Mouse (Mus musculus) G1E-ER4 (cell line): ENCODE results near the gene Uba7. TPM values are rescaled to one million over a fixed set of nuclear protein-coding genes. Genes with fewer than 3 reads are reported as not detected.

Source experiments
- GATA1 ChIP-seq: IDR thresholded peaks from one replicate; pipeline ENCODE4 v1.8.0; 2012; ENCODE audit warnings: low read length, inconsistent platforms
- polyA plus RNA-seq: library from polyadenylated mRNA; stranded (reverse); fragments of >175 nt; gene quantifications from 2 replicates; pipeline ENCODE4 v1.2.3, GENCODE M21; 2012

The Uba7 gene
- polyA plus RNA-seq, 1 experiment: 23.2 TPM

- no peak for TF ChIP-seq GATA1
These were observed 24.6 kb upstream of the Uba7 start for GRCm38 (mm10) chr9:107950460-107951355.

DNA sequence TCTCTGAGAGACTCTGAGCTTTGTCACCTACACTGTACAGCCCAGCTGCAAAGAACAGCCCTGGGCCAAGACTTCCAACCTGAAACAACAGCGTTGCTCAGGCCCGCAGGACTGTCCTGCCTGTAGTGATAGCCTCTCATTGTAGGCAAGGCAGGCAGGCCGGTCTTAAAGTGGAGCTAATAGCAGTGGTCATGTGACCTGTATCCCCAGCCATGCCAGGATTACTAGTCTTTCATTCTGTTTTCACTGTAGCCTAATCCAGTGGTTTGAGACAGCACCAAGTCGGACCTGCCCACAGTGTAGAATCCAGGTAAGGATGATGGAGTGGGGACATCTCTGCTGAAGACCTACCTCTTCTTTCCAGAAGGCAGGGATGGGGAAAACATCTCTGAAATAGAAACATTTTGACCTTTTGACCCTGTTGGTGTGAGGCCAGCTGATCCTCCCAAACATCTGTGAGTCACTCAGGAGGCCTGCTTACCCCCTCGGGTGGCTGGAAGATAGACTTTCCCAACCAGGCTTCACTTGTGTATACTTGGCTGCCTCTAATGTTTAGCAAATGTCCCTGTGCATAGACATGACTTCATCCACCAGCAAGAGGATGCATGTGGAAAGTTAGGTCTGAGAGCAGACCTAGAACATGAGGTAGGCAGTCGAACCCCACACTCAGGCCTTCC, 19.6 kb upstream of the Uba7 start:
- no peak for TF ChIP-seq GATA1

GRCm38 (mm10) chr9:107957141-107957540, 18.2 kb upstream of the Uba7 start:
- TF ChIP-seq GATA1: no peak

- TF ChIP-seq GATA1: no peak
These were observed 15.4 kb upstream of the Uba7 start for GRCm38 (mm10) chr9:107959896-107960295.

DNA sequence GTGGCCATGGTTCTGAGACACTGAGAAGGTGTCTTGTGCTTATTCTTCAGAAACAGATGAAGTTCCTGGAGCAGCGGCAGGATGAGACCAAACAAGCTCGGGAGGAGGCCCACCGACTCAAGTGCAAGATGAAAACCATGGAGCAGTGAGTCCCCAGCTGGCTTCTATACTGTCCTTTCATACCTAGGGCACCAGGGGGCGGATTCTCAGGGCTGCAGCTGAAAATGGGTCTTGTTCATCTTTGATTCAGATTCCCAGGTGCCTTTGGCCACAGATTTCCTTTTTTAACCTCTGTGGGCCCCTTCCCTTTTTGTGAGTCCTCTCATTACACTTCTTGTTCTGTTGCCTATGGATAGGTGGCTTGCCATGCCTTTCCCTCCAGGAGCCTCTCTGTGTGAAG, 14.4 kb upstream of the Uba7 start:
- TF ChIP-seq GATA1: no peak

- TF ChIP-seq GATA1: no peak
These were observed 13.9 kb upstream of the Uba7 start for GRCm38 (mm10) chr9:107961351-107961762.

DNA sequence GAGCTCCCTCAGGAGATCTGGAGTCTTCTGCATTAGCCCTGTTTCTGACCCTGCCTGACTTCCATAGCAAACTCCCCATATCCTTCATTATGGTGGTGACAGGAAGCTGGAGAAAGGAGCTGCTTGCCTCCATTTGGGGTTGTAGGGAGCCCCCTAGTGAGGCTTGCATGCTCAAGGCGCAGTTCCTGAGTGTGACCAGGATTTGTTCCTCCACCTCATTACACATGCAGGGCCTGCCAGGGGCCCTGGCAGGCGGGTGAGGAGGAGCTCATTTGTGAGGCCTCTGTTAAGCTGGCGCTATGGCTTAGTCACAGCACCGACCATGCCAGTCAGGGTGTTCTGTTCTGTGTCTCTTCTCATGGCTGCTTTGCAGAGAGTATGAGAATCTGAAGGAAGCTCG, 13.4 kb upstream of the Uba7 start:
- no peak for TF ChIP-seq GATA1

DNA sequence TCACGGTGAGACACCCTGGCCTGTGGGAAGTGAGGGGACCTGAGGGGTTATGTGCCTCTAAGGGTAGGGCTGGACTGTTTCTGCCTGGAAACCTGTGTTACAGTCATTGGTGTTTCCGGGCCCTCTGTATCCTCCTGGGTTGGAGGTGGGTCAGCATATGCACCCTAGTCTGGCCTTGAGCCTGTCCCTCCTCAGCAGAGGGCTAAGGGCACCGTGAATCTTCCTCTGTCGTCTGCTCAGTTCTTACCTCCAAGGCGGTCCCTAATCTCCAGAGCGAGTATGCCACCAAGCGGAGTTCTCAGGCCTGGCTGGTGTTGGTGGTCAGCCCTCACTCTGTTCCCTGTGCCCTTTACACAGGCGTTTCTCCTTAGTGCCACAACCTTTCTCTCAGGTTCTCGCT, 12.4 kb upstream of the Uba7 start:
- TF ChIP-seq GATA1: no peak

GRCm38 (mm10) chr9:107963700-107964099, 11.6 kb upstream of the Uba7 start:
- no peak for TF ChIP-seq GATA1

GRCm38 (mm10) chr9:107964681-107965080, 10.6 kb upstream of the Uba7 start:
- TF ChIP-seq GATA1: no peak

DNA sequence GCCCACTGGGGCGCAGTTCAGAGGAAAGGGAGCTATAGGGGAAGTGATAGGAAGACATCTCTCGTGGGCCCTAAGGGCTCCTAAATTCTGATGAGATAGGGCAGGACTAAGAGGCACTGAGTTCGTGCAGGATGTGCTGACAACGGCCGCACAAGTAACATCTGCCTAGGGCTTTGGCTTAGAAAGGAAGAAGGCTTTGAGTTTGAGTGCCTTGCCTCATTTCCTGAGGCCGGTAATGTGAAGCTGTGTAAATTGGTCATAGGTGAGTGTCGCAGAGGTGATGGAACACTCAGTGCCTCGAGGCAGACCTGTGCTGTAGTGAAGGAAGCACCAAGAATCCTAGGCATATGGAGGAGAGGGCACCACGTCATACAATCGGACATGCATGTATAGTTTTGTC, 8.6 kb upstream of the Uba7 start:
- TF ChIP-seq GATA1: no peak

DNA sequence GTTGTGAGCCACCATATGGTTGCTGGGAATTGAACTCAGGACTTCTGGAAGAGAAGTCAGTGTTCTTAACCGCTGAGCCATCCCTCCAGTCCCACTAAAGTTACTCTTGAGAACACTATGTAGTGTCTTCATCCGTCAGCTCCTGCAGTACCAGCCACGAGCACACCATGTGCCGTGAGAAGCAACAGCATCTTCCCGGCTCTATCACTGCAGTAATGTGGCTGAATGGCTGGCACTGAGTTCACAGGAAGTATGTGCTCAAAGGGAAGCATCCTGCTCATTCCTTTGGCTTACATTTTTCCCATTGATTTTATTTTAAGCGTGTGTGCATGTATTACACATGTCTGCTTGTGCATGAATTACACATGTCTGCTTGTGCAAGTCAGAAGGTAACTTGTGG, 7.9 kb upstream of the Uba7 start:
- TF ChIP-seq GATA1: no peak

GRCm38 (mm10) chr9:107968531-107968930, 6.8 kb upstream of the Uba7 start:
- TF ChIP-seq GATA1: no peak

DNA sequence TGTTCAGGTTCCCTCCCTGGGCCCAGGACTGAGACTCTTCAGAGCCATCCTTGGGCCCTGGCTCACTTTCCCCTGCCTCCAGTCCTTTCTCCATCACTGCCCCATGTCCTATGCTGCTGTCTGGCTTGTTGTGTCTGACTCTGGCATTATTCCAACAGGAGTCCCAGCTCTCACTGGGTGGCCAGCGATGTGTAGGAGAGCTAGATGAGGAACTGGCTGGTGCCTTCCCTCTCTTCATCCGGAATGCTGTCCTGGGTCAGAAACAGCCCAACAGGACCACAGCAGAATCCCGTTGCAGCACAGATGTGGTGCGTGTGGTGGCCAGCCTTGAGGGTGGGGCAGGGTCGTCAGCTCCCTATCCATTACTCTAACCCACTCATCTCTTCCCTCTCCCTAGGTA, 5.0 kb upstream of the Uba7 start:
- no peak for TF ChIP-seq GATA1

DNA sequence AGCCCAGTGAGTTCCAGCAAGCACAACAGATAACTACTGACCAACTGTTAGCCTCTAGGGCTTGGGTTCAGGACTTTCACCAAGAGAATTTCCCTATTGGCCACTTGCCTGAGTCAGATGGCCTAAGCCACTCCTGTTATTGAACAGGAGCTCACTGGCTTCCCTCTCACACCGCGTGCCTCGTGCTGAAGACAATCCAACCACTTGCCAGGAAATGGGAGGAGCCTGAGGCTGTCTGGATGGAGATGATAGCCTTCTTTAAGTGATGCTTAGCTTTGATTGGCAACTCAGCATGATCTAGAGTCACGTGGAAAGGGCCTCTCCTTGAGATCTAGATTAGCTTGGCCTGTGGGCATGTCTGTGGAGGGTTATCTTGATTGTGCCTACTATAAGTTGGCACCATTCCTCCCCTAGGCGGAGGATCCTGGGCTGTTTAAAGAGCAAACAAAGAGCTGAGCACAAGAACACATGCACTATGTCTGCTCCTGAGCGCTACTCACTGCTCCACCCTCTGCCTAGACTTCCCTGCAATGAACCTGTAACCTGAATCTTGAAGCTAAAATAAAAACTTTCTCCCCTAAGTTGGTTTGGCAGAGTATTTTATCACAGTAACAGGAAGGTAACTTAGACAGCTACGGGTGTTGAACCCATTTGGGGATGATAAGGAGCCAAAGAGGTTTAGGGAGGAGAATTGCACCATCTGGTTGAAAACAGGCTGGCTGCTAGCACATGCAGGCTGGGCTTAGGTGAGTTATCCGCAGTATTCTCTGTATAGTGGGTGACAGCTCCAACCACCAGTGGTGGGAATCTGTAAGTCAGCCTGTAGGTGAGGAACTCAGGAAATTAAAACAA, 3.4 kb upstream of the Uba7 start:
- peak; percentile 95 for TF ChIP-seq GATA1
